Mouse (Mus musculus) regulatory T cell (primary cell): Measurements from ENCODE around the gene Mlxip.

Source experiments
- in situ Hi-C: fragments of 300-600 bp; cut with MboI, MseI; formaldehyde crosslinking; loops from one replicate; pipeline ENCODE4 v1.15.1; 2025; ENCODE audit warnings: high pct_unique_total_duplicates

The Mlxip gene

GRCm38 (mm10) chr5:123501973-123502372, 107.4 kb downstream of the Mlxip start:
- in situ Hi-C loops: no loop called here
